Mouse (Mus musculus): ENCODE measurements around the gene Pip4k2c. TPM values are rescaled to one million over a fixed set of nuclear protein-coding genes. Genes with fewer than 3 reads are reported as not detected.

Pip4k2c gene
- 17.0 and 18.1 TPM in 2 replicates for polyA plus RNA-seq (2016; fragmentation: Nextera tagmentation; extraction: Ambion mirVana)

DNA sequence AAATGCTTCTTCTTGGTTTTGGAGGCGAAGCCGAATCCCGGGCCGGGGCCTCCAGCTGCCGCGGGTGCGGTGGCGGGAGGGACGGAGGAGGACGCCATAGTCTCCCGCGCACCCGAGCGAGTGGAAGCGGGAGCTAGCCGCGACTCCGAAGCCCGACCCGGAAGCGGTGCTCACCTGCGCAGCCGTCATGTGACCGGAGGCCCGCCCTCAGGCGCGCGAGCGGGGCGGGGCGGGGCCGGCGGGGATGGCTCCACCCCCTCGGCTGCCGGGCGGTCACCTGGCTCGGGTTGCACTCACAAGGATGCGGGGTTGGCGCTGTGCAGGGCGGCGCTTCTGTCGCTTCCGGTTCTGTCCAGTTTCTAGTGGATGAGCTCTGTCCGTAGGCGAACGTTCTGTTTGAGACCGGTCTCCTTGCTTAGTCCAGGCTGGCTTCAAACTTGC lies at the start of gene Pip4k2c:
TSS of gene Pip4k2c (minus strand) at position 172 of the 441 bp plus-strand sequence.
- 2% methylated on average over 47 of the region's 47 CpGs for WGBS
- peak within 1 kb of the TSS; percentile 89 for H3K4me3 ChIP-seq
- peak; percentile 96 for ATAC-seq (ENCODE audit: low FRiP score, low read depth)

DNA sequence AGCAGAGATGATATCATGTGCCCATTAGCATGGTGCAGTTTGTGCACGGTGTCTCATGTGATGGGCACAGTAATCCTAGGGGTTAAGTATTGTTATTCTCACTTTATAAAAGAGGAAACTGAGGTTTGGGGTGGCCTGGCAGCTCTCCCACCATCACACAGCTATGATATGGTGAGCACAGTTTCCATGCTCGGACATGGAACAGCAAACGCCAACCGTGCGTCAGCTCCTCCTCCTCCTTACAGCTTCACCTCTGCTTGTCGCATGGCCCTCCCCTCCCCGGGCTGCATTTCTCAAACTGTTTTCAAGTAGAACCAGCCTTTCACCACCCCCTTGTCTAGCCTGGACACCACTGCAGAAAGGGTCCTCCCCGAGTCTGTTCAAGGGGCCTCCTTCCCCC lies 47.1 kb upstream of the Pip4k2c start:
- H3K27me3 ChIP-seq: peaks cover 19% of the 10 kb centered on the region
- no peaks in the 10 kb centered on the region; the same call in 1 of the 2 replicates for H3K36me3 ChIP-seq
- H3K4me1 ChIP-seq: peaks cover 36% of the 10 kb centered on the region
- WGBS: 83% methylated on average over 8 of the region's 8 CpGs
- H3K9ac ChIP-seq (replicated peaks): no peak overlapping the region; the same call in 1 of the 2 replicates
- H3K4me3 ChIP-seq: no peak overlapping the region
- ATAC-seq (ENCODE audit: low FRiP score, low read depth): no peak
- no peak overlapping the region for H3K27ac ChIP-seq (replicated peaks)
- H3K9me3 ChIP-seq: no peaks in the 10 kb centered on the region
- H3K4me2 ChIP-seq (replicated peaks): 0 out of 2 replicates have a peak overlapping the region, but pooled peaks have one; percentile 75

More for the DNA sequence above, at the start of gene Pip4k2c:
- no peak within 1 kb of the TSS; the same call in 1 of the 2 replicates for H3K27ac ChIP-seq (replicated peaks)
- H3K9me3 ChIP-seq: no peaks in the 10 kb centered on the region
- peak within 1 kb of the TSS; percentile 79 for H3K9ac ChIP-seq (replicated peaks)
- H3K27me3 ChIP-seq: no peaks in the 10 kb centered on the region
- H3K4me1 ChIP-seq: peaks cover 16% of the 10 kb centered on the region
- peak within 1 kb of the TSS; percentile 91 for H3K4me2 ChIP-seq (replicated peaks)
- peaks cover 21% of the 10 kb centered on the region for H3K36me3 ChIP-seq

DNA sequence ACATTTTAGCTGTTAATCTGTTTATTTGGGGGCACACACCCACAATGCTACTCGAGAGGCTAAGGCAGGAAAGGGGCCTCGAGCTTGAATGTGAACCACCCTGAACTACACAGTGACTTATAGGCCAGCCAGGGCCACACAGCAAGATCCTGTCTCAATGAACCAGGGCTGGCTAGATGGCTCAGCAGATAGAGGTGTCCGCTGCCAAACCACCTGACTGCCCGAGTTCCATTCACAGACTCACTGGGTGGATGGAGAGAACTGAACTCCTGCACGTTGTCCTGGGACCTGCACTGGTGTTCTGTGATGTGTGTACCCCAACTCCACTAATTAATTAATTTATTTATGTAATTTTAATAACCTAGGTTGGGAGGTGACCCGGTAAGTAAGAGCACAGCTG lies 46.4 kb upstream of the Pip4k2c start:
- H3K9me3 ChIP-seq: no peaks in the 10 kb centered on the region
- peaks cover 29% of the 10 kb centered on the region for H3K4me1 ChIP-seq
- H3K36me3 ChIP-seq: no peaks in the 10 kb centered on the region; the same call in 1 of the 2 replicates
- WGBS: 83% methylated on average over 6 of the region's 6 CpGs
- ATAC-seq (ENCODE audit: low FRiP score, low read depth): no peak
- peaks cover 13% of the 10 kb centered on the region for H3K27me3 ChIP-seq
- no peak overlapping the region for H3K9ac ChIP-seq (replicated peaks)
- no peak overlapping the region for H3K4me3 ChIP-seq
- no peak overlapping the region for H3K27ac ChIP-seq (replicated peaks)
- no peak overlapping the region for H3K4me2 ChIP-seq (replicated peaks)

DNA sequence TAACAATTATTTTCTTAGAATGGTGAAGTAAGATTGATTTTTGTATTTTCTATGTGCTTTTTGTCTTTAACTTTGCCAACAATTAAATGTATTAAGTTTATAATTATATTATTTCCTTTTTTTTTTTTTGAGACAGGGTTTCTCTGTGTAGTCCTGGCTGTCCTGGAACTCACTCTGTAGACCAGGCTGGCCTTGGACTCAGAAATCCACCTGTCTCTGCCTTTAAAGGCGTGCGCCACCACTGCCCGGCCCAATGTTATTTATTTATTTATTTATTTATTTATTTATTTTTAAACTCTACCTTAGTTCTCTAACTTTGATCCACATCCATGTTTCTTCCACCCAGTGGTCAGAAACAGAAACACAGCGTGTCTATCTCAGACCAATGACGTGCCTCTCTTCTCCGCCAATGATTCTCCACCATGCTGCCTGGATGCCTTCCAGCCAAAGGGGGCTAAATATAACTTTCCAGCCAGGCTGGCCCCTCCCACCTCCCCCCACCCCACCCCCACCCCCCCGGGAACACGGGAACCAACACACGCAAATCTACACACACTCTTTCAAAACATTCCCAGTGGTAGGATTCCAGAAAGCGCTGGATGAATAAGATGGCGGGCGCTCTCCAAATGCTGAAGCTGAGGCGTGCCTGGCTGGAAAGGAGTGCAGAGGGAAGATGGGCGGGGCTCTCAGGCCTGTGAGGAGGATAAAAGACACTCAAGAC lies 44.4 kb upstream of the Pip4k2c start:
- H3K9me3 ChIP-seq: no peaks in the 10 kb centered on the region
- no peaks in the 10 kb centered on the region; the same call in 1 of the 2 replicates for H3K36me3 ChIP-seq
- H3K4me1 ChIP-seq: peaks cover 22% of the 10 kb centered on the region
- no peak overlapping the region for H3K9ac ChIP-seq (replicated peaks)
- ATAC-seq (ENCODE audit: low FRiP score, low read depth): peak; percentile 50; the same call in 1 of the 2 replicates
- H3K4me2 ChIP-seq (replicated peaks): peak overlapping the region; percentile 41
- 24% methylated on average over 14 of the region's 14 CpGs for WGBS
- H3K27ac ChIP-seq (replicated peaks): no peak overlapping the region
- no peak overlapping the region for H3K4me3 ChIP-seq
- H3K27me3 ChIP-seq: 0 out of 2 replicates have a peak, but pooled peaks cover 2% of the 10 kb centered on the region

DNA sequence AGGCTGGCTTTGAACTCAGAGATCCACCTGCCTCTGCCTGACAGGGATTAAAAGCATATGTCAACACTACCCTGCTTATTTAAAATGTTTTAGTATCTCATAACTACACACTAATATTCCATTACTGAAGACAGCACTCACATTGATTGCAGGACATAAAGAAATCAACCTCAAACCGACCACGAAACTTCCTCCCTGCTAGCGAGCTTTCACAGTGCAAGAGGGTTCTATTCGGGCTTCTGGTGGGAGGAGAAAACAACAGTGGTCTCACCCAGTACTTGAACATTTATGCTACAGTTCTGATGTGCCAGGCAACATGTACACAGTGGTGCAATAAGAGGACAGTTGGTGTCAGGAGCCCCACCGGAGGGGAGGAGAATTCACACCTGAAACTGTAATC lies 39.4 kb upstream of the Pip4k2c start:
- 93% methylated on average over 5 of the region's 5 CpGs for WGBS
- Histone ChIP-seq H3K36me3 (peaks cover 21% of the 10 kb centered on the region; the same call in 1 of the 2 replicates), H3K9me3 (no peaks in the 10 kb centered on the region), H3K4me3 (no peak overlapping the region), H3K4me1 (no peaks in the 10 kb centered on the region), H3K27me3 (no peaks in the 10 kb centered on the region), H3K9ac (replicated peaks) (no peak overlapping the region), H3K4me2 (replicated peaks) (no peak overlapping the region), H3K27ac (replicated peaks) (no peak overlapping the region)
- ATAC-seq (ENCODE audit: low FRiP score, low read depth): no peak

DNA sequence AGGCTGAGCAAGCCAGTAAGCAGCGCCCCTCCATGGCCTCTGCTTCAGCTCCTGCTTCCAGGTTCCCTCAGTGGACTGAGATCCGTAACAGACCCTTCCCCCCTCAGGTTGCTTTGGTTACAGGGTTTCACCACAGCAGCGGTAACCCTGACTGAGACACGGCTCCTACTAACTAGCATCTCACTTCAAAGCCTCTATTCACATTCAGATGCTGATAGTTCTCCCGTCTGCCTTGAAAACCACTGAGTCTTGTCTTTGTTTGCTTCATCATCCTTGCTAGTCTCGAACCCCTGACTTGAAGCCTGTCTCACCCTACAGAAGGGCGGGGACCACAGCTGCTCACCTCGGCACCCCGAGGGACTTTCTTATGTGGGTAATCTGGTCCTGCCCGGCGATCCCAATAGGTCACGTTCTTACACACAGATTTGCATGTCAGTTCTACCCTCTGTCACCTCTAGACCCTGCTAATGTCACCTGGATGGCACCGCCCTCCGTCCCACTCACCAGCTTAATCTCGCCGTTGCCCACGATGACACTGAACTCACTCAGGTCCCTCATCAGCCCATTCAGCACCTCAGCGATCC lies 26.9 kb upstream of the Pip4k2c start:
- Histone ChIP-seq H3K9me3 (no peaks in the 10 kb centered on the region), H3K27me3 (0 out of 2 replicates have a peak, but pooled peaks cover 4% of the 10 kb centered on the region), H3K4me2 (replicated peaks) (no peak overlapping the region), H3K4me3 (no peak overlapping the region), H3K27ac (replicated peaks) (no peak overlapping the region), H3K9ac (replicated peaks) (no peak overlapping the region), H3K36me3 (peaks cover 82% of the 10 kb centered on the region), H3K4me1 (no peaks in the 10 kb centered on the region)
- ATAC-seq (ENCODE audit: low FRiP score, low read depth): no peak
- WGBS: 75% methylated on average over 18 of the region's 18 CpGs

DNA sequence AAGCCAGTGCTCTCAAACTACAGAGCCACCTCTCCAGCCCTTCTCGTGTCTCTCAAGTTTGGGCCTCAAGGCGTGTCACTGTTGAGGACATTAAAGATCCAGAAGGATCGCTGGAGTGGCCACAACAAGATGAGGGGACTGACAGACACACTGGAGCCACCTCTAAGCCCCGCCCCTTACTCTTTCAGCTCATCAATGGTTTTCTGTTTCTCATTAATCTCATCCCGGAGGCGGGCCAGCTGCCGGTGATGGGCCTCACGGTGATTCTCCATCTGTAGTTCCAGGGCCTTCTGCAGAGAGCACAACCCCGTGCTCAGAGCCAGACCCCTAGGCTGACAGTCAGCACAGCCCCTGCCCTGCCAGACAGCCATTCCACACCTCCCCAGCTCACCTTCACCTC lies 25.2 kb upstream of the Pip4k2c start:
- peaks cover 65% of the 10 kb centered on the region for H3K36me3 ChIP-seq
- no peak for ATAC-seq (ENCODE audit: low FRiP score, low read depth)

DNA sequence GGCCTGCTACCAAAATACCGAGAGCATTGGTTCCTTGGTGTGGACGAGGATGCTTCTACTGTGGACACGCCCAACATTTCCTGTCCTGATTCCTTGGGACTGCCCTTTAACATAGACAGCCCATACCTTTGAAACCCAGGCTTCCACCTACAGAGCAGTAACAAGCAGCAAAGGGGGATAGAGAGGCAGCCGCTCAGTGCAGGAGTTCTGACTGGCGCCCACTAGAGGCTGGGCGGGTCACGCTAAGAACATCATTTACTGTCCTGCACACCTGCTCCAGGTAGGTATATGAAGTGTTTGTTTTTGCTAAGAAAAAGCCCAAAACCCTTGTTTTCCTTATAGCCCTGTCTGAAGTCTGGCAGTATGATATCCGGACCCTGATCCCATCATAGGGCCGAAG lies 21.8 kb upstream of the Pip4k2c start:
- no peak overlapping the region for H3K4me2 ChIP-seq (replicated peaks)
- no peak overlapping the region for H3K4me3 ChIP-seq
- no peak overlapping the region for H3K9ac ChIP-seq (replicated peaks)
- H3K27ac ChIP-seq (replicated peaks): no peak overlapping the region
- peaks cover 8% of the 10 kb centered on the region; the same call in 1 of the 2 replicates for H3K27me3 ChIP-seq
- peaks cover 48% of the 10 kb centered on the region for H3K36me3 ChIP-seq
- 82% methylated on average over 9 of the region's 9 CpGs for WGBS
- H3K4me1 ChIP-seq: no peaks in the 10 kb centered on the region
- ATAC-seq (ENCODE audit: low FRiP score, low read depth): no peak
- no peaks in the 10 kb centered on the region for H3K9me3 ChIP-seq

More for the DNA sequence above, 25.2 kb upstream of the Pip4k2c start:
- Histone ChIP-seq H3K4me1 (no peaks in the 10 kb centered on the region), H3K4me2 (replicated peaks) (no peak overlapping the region), H3K27me3 (0 out of 2 replicates have a peak, but pooled peaks cover 6% of the 10 kb centered on the region), H3K4me3 (no peak overlapping the region), H3K9me3 (no peaks in the 10 kb centered on the region), H3K27ac (replicated peaks) (no peak overlapping the region), H3K9ac (replicated peaks) (no peak overlapping the region)
- 55% methylated on average over 9 of the region's 9 CpGs for WGBS

DNA sequence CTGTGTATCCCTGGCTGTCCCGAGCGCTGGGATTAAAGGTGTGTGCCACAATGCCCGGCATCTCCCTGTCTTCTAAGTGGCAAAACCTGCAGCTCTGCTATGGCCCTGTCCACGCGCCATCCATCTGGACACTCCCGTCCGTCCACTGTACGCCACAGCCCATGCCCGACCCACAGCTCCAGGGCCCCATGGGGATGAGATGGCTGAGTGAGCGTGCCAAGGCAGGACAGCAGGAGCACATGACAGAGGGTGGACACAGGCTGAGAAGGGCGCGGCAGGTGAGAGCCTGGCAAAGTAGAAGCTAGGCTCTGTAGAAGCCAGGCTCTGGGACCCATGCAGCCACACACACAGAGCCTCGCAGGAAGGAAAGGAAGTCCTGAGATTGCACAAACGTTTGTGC lies 20.4 kb upstream of the Pip4k2c start:
- H3K27me3 ChIP-seq: peaks cover 16% of the 10 kb centered on the region; the same call in 1 of the 2 replicates
- 88% methylated on average over 14 of the region's 14 CpGs for WGBS
- no peak overlapping the region for H3K27ac ChIP-seq (replicated peaks)
- peaks cover 44% of the 10 kb centered on the region for H3K36me3 ChIP-seq
- no peak for ATAC-seq (ENCODE audit: low FRiP score, low read depth)
- H3K4me2 ChIP-seq (replicated peaks): no peak overlapping the region
- H3K4me3 ChIP-seq: no peak overlapping the region
- no peaks in the 10 kb centered on the region for H3K9me3 ChIP-seq
- H3K4me1 ChIP-seq: no peaks in the 10 kb centered on the region
- H3K9ac ChIP-seq (replicated peaks): no peak overlapping the region

DNA sequence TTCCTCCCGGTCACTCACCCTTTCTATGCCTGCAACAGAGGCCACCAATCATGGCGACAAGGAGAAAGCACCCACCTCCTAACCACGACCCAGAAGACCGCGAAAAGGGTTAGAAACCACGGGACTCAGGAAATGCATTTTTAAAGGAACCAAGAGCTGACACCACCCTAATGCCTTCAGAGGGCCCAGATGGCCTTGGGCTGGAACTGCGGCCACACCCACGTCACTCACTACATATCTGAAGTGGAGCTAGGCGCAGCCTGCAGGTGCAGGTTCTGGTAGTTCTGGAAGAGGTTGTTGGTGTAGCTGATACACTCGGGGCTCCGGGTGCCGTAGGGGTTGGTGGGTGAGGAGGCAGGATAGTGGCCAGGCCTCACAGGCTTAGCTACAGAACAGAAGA lies 19.3 kb upstream of the Pip4k2c start:
- H3K4me2 ChIP-seq (replicated peaks): no peak overlapping the region
- 0 out of 2 replicates have a peak, but pooled peaks cover 2% of the 10 kb centered on the region for H3K4me1 ChIP-seq
- no peak overlapping the region for H3K4me3 ChIP-seq
- no peak for ATAC-seq (ENCODE audit: low FRiP score, low read depth)
- WGBS: 88% methylated on average over 12 of the region's 12 CpGs
- peaks cover 16% of the 10 kb centered on the region; the same call in 1 of the 2 replicates for H3K27me3 ChIP-seq
- no peak overlapping the region for H3K9ac ChIP-seq (replicated peaks)
- peaks cover 34% of the 10 kb centered on the region for H3K36me3 ChIP-seq
- H3K27ac ChIP-seq (replicated peaks): no peak overlapping the region
- H3K9me3 ChIP-seq: no peaks in the 10 kb centered on the region

DNA sequence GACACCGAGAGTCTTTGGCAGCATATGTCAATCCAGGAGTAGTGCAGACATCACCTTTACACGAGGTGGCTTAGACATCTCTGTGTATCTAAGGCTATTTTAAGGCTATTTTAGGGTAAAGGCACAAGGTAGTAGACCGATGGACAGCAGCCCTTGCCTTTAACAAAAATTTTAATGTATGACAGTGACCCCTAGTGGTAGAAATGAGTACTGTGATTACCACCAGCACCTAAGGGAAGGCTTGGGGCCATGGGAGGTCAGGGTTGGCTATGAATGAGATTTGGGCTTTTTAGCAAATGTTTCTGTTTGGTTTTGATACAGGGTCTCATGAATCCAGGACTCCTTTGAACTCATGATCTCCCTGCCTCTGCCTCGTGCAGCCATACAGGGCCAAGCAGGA lies 17.5 kb upstream of the Pip4k2c start:
- peak; percentile 36 for ATAC-seq (ENCODE audit: low FRiP score, low read depth)
- no peak overlapping the region for H3K4me2 ChIP-seq (replicated peaks)
- WGBS: 23% methylated on average over 4 of the region's 4 CpGs
- no peak overlapping the region for H3K27ac ChIP-seq (replicated peaks)
- H3K27me3 ChIP-seq: peaks cover 16% of the 10 kb centered on the region; the same call in 1 of the 2 replicates
- no peak overlapping the region for H3K9ac ChIP-seq (replicated peaks)
- 0 out of 2 replicates have a peak, but pooled peaks cover 2% of the 10 kb centered on the region for H3K4me1 ChIP-seq
- H3K4me3 ChIP-seq: no peak overlapping the region
- peaks cover 27% of the 10 kb centered on the region for H3K36me3 ChIP-seq
- H3K9me3 ChIP-seq: no peaks in the 10 kb centered on the region

DNA sequence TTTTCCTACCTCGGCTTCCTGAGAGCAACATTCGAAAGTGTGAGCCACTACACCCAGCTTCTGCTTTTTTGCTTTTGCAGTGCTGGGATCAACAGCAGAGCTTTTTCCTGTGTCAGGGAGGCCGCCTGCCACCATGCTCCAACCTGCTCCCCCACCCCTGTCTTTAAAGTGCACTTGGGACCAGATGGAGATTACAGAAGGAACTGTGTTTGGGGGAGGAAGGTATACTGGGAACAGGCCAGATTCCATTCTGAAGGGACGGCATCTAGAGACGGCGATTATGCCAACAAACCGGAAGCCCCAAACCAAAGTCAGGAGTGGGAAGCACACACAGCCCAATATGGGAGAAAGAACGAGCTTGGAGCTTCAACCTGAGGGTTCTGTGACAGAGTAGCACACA lies 15.8 kb upstream of the Pip4k2c start:
- Histone ChIP-seq H3K27me3 (peaks cover 16% of the 10 kb centered on the region; the same call in 1 of the 2 replicates), H3K4me2 (replicated peaks) (no peak overlapping the region), H3K9ac (replicated peaks) (peak overlapping the region; percentile 20; the same call in 1 of the 2 replicates), H3K36me3 (peaks cover 21% of the 10 kb centered on the region), H3K9me3 (no peaks in the 10 kb centered on the region), H3K27ac (replicated peaks) (no peak overlapping the region), H3K4me3 (no peak overlapping the region), H3K4me1 (0 out of 2 replicates have a peak, but pooled peaks cover 2% of the 10 kb centered on the region)
- no peak for ATAC-seq (ENCODE audit: low FRiP score, low read depth)
- 87% methylated on average over 8 of the region's 8 CpGs for WGBS
